Mouse (Mus musculus) yolk sac, embryonic 10.5 days (tissue): ENCODE results near the gene Tipin.
A peak's percentile ranks its signal among the peaks of the same experiment; 100 is the strongest.
"Not testable (repeated sequence)": the region's sequence is repeated elsewhere in the genome, so short reads cannot be mapped to it uniquely, and the experiment has no call there.

Experiments used
- DNase-seq: peaks from one replicate; pipeline ENCODE4 v3.0.0-alpha.2; 2017; ENCODE audit warnings: low spot score

The Tipin gene

GRCm38 (mm10) chr9:64271249-64271648, 10.1 kb upstream of the Tipin start:
- no peak for DNase-seq

DNA sequence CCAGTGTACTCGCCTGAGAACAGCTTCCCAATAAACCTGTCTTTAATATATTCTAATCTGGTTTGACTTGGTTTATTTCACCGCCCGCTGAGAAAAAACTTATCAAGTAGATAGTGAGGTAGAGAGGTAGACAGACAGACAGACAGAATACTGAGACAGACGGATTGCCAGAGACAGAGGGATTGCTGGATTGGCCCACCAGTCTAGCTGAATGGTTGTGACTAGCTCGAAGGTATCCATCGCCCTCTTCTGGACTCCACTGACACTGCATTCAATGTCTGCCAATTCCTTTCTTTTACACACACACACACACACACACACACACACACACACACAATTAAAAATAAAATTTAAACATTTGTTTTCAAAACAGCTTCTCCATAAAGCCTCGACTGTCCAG, 8.8 kb upstream of the Tipin start:
- peak; percentile 25 for DNase-seq

GRCm38 (mm10) chr9:64273757-64274156, 7.6 kb upstream of the Tipin start:
- no peak for DNase-seq

DNA sequence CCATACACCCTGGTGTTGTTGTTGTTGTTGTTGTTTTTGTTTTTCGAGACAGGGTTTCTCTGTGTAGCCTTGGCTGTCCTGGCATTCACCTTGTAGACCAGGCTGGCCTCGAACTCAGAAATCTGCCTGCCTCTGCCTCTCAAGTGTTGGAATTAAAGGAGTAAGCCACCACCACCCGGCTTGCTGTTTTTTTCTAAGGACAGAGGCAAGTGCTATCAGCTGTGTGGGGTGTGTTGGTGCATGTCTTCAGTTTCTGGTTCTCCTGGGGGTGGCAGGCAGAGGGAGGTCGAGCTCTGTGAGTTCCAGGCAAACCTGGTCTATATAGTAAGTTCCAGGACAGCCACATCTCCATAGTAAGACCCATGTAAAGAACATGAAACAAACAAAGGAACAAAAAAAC, 7.1 kb upstream of the Tipin start:
- no peak for DNase-seq

DNA sequence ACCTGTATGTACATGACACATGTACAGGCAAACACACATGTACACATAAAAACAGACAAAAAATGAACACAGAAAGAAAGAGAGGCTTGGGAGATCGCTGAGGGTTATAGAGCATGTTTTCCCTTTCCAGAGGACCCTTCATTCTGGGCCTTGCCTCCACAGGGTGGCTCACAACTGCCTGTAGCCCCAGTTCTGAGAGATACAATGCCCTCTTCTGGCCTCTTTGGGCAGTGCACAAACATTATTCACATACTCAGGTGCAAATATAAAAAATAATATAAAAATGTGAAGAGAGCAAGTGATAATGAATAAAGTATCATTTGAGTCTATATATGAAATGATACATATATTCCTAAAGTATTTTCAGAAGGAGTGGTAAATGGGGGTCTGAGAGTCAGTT, 6.5 kb upstream of the Tipin start:
- no peak for DNase-seq

- peak; percentile 44 for DNase-seq
These were observed 3.7 kb upstream of the Tipin start for GRCm38 (mm10) chr9:64277706-64278105.

DNA sequence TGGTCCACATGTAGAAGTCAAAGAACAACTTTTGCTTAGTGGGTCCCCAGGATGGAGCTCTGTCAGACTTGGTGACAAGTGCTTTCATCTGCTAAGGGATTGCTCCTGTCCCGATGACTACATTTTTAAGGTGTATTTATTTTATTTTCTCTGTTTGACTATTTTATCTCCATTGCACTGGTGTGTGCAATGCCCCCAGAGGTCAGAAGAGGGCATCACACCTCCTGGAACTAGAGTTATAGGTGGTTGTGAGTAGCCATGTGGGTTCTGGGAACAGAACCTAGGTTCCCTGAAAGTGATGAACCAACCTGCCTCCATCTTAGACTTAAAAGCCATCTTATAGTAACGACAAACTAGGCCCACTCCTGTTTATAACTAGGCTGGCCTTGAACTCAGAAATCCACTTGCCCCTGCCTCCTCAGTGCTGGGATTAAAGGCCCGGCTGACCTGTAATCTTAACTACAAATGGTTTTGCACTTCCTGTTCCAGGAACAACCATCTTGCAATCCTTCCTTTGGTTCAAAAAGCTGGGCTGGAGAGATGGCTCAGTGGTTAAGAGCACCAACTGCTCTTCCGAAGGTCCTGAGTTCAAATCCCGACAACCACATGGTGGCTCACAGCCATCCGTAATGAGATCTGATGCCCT, 2.6 kb upstream of the Tipin start:
- no peak for DNase-seq

GRCm38 (mm10) chr9:64281781-64282178, 399 bp downstream of the Tipin start:
- DNase-seq = no peak

- DNase-seq = peak; percentile 25
These were observed 1.1 kb downstream of the Tipin start for GRCm38 (mm10) chr9:64282404-64282987.

DNA sequence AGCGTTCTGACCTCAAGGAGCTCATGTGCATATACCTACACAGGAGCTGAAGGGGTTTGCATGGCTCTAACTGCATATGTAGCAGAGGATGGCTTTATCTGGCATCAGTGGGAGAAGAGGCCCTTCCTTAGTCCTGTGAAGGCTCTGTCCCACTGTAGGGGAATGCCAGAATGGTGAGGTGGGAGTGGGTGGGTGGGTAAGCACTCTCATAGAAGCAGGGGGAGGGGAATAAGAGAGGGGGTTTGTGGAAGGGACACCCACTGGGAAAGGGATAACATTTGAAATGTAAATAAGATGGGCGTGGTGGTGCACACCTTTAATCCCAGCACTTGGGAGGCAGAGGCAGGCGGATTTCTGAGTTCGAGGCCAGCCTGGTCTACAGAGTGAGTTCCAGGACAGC, 21.7 kb downstream of the Tipin start:
- not testable (repeated sequence) for DNase-seq

GRCm38 (mm10) chr9:64306476-64307312, 25.3 kb downstream of the Tipin start:
- no peak for DNase-seq

- no peak for DNase-seq
These were observed 29.8 kb downstream of the Tipin start for GRCm38 (mm10) chr9:64310996-64311785.

DNA sequence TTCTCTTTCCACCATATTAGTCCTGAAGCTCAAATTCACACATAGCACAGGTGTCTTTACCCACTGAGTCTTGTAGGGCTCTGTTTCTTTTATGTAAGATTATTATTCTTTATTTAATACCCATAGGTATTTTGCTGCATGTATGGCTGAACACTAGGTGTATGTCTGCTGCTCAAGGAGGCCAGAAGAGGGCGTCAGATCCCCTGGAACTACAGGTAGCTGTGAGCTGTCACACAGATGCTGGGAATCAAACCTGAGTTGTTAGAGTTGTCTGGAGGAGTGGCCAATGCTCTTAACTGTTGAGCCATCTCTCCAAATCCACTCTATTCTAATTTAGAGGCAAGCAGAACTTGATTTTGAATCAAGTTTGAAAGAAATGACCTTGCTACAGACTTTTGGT, 30.7 kb downstream of the Tipin start:
- no peak for DNase-seq

- DNase-seq = no peak
These were observed 33.3 kb downstream of the Tipin start for GRCm38 (mm10) chr9:64314696-64315095.

DNA sequence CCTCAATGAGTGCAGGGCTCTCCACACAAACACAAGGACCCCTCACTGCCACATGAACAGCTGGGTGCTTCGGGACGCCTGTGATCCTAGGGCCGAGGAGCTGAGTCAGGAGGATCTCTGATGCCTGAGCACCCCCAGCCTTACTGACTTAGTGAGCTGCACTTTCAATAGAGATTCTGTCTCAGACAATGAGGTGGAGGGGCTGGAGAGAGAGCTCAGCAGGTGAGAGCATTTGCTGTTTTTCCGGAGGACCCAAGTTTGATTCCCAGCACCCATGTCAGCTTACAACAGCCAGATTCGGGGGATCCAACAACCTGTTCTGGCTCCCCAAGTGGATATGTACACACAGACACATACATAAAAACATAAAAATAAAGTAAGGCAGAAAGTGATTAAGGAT, 35.6 kb downstream of the Tipin start:
- no peak for DNase-seq

DNA sequence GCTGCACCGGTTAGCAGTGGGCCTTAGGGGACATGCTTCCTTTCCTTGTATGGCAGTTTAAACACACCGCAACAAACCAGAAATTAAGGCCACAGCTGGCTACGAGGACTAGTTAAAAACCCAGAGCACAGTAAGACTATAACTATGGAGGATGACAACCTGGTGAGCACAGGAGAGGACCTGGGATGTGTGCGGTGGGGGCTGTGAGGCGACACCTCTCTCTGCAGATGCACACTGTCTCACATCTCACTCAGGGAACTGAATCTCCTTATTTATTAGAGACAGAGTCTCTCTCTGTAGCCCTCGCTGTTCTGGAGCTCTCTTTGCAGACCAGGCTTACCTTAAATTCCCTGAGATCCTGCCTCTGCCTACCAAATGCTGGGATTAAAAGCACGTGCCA, 42.6 kb downstream of the Tipin start:
- no peak for DNase-seq

- DNase-seq = no peak
These were observed 54.4 kb downstream of the Tipin start for GRCm38 (mm10) chr9:64335825-64336224.

GRCm38 (mm10) chr9:64339361-64339760, 58.0 kb downstream of the Tipin start:
- no peak for DNase-seq

DNA sequence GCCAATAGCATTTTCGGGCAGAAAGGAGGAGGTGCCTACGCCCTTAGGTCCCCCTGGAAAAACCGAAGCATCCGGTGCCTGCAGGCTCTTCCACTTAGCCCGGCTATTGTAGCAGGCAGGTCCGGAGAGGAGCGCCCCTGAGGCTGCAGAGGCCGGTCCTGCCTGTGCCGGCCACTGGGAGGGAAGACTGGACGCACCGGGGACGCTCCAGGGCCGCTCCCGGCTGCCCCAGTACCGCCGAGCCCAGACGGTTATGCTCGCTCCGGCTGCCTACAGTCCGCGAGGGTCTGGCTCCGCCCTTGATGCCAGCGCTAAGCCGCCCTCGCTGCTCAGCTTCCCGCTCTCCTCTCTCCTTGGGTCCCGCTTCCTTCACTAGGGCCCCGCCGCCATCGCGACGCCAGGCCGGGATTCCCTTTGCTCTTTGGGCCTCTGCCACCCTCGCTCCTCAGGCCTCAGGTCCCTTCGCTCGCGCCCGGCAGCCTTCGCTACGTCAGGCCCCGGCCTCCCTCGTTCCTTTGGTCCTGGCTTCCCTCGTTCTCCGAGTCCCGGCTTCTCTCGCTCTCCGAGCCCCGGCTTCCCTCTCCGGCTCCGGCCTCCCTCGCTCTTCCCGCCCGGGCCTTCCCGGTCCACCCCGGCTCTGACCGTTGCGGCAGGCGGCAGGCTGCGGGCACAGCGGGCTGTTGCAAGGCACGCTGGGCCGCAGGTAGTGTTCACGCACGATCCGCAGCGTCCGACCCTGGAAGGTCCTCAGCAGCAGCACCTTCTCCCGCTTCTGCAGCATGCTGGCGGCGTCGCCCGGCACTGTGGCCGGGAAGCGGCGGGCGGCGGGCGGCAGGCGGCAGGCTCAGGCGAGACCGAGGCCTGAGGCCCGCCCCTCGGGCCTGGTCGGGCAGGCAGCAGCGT, 59.2 kb downstream of the Tipin start:
- DNase-seq = peak; percentile 87

GRCm38 (mm10) chr9:64341254-64341566, 59.8 kb downstream of the Tipin start, which contains the start of gene Dis3l:
TSS of gene Dis3l (minus strand) at chr9:64341288.
- DNase-seq = no peak

DNA sequence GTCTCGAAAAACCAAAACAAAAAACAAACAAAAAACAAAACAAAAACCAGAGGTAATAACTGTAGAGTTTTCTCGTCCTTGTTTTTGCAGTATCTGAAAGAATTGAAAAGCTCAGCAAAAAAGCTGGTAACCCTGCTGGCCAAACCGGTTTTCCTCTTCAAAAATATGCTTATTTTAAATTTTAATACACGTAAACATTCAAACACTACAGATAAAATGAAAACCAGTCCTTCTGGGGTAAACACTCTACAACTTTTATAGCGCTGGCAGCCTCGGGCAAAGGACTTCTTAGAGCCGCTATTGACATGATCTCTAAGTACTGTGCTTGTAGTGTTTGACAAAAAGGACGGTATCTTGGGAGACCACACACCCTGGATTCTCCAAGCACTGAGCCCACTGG, 60.3 kb downstream of the Tipin start:
- no peak for DNase-seq

GRCm38 (mm10) chr9:64343656-64344055, 62.3 kb downstream of the Tipin start:
- no peak for DNase-seq
